Mouse (Mus musculus) liver, adult 2 months (tissue): ENCODE data around the gene Olfr1443.

Experiments
- CTCF ChIP-seq: fragments of 200-500 bp; IDR thresholded peaks from 2 replicates; pipeline ENCODE4 v1.5.1; 2011; ENCODE audit warnings: low read depth, low read length, control low read depth
- POLR2A ChIP-seq: fragments of 200-500 bp; IDR thresholded peaks from 2 replicates; pipeline ENCODE4 v1.6.1; 2011; ENCODE audit warnings: low read length, control low read depth; ENCODE audit not compliant: insufficient read depth; ENCODE audit errors: extremely low read depth

GRCm38 (mm10) chr19:12634963-12635362, 42.9 kb upstream of the Olfr1443 start:
- TF ChIP-seq CTCF (no peak), POLR2A (no peak)
